Mouse (Mus musculus) E14TG2a.4 (cell line): ENCODE measurements around the gene Mrpl14.

Source experiments
- H3K27me3 ChIP-seq: 2 replicates; pipeline ENCODE4 v1.6.1; 2014; ENCODE audit warnings: low read length, control low read depth; ENCODE audit not compliant: insufficient read depth
- H3K36me3 ChIP-seq: 2 replicates; pipeline ENCODE4 v1.6.1; 2014; ENCODE audit warnings: low read length, control low read depth; ENCODE audit not compliant: insufficient read depth
- H3K4me1 ChIP-seq: replicated peaks from 2 replicates; pipeline ENCODE4 v1.6.1; 2014; ENCODE audit warnings: low read depth, low read length, control low read depth
- H3K4me3 ChIP-seq: replicated peaks from 2 replicates; pipeline ENCODE4 v1.5.1; 2014; ENCODE audit warnings: mild to moderate bottlenecking, low read length
- H3K9me3 ChIP-seq: 2 replicates; pipeline ENCODE4 v1.6.1; 2014; ENCODE audit warnings: low read length, control low read depth
- CTCF ChIP-seq: conservative IDR thresholded peaks from 2 replicates; pipeline ENCODE4 v1.5.1; 2014; ENCODE audit warnings: low read length
- NANOG ChIP-seq: IDR thresholded peaks from 2 replicates; pipeline ENCODE4 v1.6.1; 2014; ENCODE audit warnings: borderline replicate concordance, low read length, mixed read lengths
- POU5F1 ChIP-seq: IDR thresholded peaks from 2 replicates; pipeline ENCODE4 v1.6.1; 2014; ENCODE audit warnings: low read length, borderline replicate concordance

Gene Mrpl14

DNA sequence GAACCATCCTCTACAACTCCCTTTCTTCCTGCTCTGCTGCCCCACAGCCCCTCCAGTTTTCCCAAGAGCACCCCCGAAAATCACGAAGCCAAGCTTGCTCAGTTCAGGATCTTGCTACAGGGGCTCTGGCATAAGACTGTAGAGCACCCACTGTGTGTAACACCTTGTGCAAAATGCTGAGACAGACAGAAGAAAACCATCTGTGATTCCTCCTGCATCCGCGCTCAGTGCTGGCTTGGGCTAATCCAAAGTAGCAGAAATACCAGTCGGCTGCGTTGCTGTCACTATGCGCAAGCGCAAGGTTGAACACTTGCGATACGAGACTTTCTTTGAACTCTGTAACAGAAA, 38.4 kb downstream of the Mrpl14 start:
- H3K27me3 ChIP-seq: peaks cover 39% of the 10 kb centered on the region
- no peak overlapping the region for H3K4me3 ChIP-seq
- TF ChIP-seq POU5F1 (no peak), NANOG (no peak), CTCF (no peak)
- H3K4me1 ChIP-seq: peaks cover 60% of the 10 kb centered on the region
- H3K36me3 ChIP-seq: no peaks in the 10 kb centered on the region
- H3K9me3 ChIP-seq: no peaks in the 10 kb centered on the region

- TF ChIP-seq POU5F1 (no peak), CTCF (no peak), NANOG (no peak)
- H3K4me1 ChIP-seq: peaks cover 70% of the 10 kb centered on the region
- H3K36me3 ChIP-seq: no peaks in the 10 kb centered on the region
- H3K4me3 ChIP-seq: no peak overlapping the region; the same call in 1 of the 2 replicates
- H3K9me3 ChIP-seq: no peaks in the 10 kb centered on the region
- H3K27me3 ChIP-seq: peaks cover 37% of the 10 kb centered on the region
These were observed 40.1 kb downstream of the Mrpl14 start for GRCm38 (mm10) chr17:45726249-45726648.

GRCm38 (mm10) chr17:45727481-45727880, 41.4 kb downstream of the Mrpl14 start:
- peaks cover 79% of the 10 kb centered on the region for H3K4me1 ChIP-seq
- TF ChIP-seq CTCF (no peak), NANOG (no peak), POU5F1 (no peak)
- no peak overlapping the region for H3K4me3 ChIP-seq
- H3K9me3 ChIP-seq: no peaks in the 10 kb centered on the region
- H3K27me3 ChIP-seq: peaks cover 35% of the 10 kb centered on the region
- no peaks in the 10 kb centered on the region for H3K36me3 ChIP-seq

DNA sequence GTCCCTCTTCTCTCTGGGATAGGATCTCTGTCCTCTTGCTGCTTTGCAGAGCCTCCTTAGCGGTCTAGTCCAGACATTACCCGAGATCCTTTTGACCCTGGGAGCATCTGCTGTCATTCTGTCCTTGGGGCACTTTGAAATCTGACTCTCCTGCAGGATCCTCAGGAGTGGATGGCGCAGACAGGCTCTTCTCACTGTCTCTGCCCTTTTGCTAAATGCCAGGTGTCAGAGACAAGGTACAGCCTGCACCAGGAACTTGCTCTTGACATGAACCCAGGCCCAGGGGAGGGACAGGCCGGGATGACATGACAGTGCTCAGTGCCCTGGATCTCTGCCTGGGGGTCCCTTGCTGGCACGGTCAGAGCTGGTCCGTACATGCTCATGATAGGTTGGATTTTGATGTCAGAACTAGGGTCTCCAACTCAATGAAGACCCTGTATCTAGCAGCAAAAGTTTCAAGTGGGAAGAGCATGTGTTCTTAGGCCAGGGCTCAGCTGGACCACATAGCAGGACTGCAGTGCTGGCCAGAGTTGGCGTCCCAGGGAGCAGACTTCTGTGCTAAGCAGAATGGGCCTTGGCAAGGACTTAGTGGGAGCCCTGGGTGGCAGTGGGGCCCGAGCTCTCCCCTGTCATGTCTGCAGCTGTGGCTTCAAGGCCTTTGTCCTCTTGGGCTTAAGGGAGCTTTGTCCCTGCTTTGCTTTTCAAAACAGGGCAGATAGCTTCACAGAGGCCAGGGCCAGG, 42.0 kb downstream of the Mrpl14 start:
- no peak overlapping the region for H3K4me3 ChIP-seq
- TF ChIP-seq CTCF: no peak

GRCm38 (mm10) chr17:45729387-45729786, 43.3 kb downstream of the Mrpl14 start:
- H3K27me3 ChIP-seq: peaks cover 34% of the 10 kb centered on the region
- peaks cover 82% of the 10 kb centered on the region for H3K4me1 ChIP-seq
- no peak overlapping the region for H3K4me3 ChIP-seq
- no peaks in the 10 kb centered on the region for H3K9me3 ChIP-seq
- TF ChIP-seq POU5F1 (no peak), NANOG (no peak), CTCF (no peak)
- H3K36me3 ChIP-seq: no peaks in the 10 kb centered on the region

More for the DNA sequence above, 42.0 kb downstream of the Mrpl14 start:
- H3K9me3 ChIP-seq: no peaks in the 10 kb centered on the region
- H3K27me3 ChIP-seq: peaks cover 36% of the 10 kb centered on the region
- H3K4me1 ChIP-seq: peaks cover 84% of the 10 kb centered on the region
- no peaks in the 10 kb centered on the region for H3K36me3 ChIP-seq

GRCm38 (mm10) chr17:45730696-45731095, 44.6 kb downstream of the Mrpl14 start:
- H3K27me3 ChIP-seq: peaks cover 34% of the 10 kb centered on the region
- peaks cover 87% of the 10 kb centered on the region for H3K4me1 ChIP-seq
- H3K4me3 ChIP-seq: no peak overlapping the region
- no peaks in the 10 kb centered on the region for H3K9me3 ChIP-seq
- TF ChIP-seq POU5F1 (no peak), CTCF (no peak), NANOG (no peak)
- H3K36me3 ChIP-seq: no peaks in the 10 kb centered on the region

- Histone ChIP-seq H3K27me3 (peaks cover 34% of the 10 kb centered on the region), H3K9me3 (no peaks in the 10 kb centered on the region), H3K4me1 (peaks cover 87% of the 10 kb centered on the region), H3K36me3 (no peaks in the 10 kb centered on the region), H3K4me3 (no peak overlapping the region)
- TF ChIP-seq POU5F1: no peak
- TF ChIP-seq CTCF: peak; percentile 97
These were observed 45.2 kb downstream of the Mrpl14 start for GRCm38 (mm10) chr17:45731172-45731864.

GRCm38 (mm10) chr17:45733038-45733734, 47.1 kb downstream of the Mrpl14 start:
- no peaks in the 10 kb centered on the region for H3K9me3 ChIP-seq
- TF ChIP-seq NANOG (no peak), CTCF (no peak), POU5F1 (no peak)
- peaks cover 34% of the 10 kb centered on the region for H3K27me3 ChIP-seq
- H3K4me1 ChIP-seq: peaks cover 89% of the 10 kb centered on the region
- H3K36me3 ChIP-seq: no peaks in the 10 kb centered on the region
- peak overlapping the region; percentile 80 for H3K4me3 ChIP-seq
